Mouse (Mus musculus): ENCODE data around the gene Gm42906. TPM values are rescaled to one million over a fixed set of nuclear protein-coding genes. Genes with fewer than 3 reads are reported as not detected.

Gene Gm42906
- polyA plus RNA-seq, 1 experiment from 2014 or later, result not detected

GRCm38 (mm10) chr5:151245571-151245970, 182.4 kb downstream of the Gm42906 start:
- H3K9me3 ChIP-seq (replicated peaks; ENCODE audit: control insufficient read depth, low read length), result no peaks in the 10 kb centered on the region
- no peaks in the 10 kb centered on the region for H3K27me3 ChIP-seq (ENCODE audit: control insufficient read depth, insufficient read depth, low read length)
- H3K4me2 ChIP-seq (ENCODE audit: low read depth, low read length), result no peak overlapping the region
- no peaks in the 10 kb centered on the region for H3K36me3 ChIP-seq (ENCODE audit: control insufficient read depth, insufficient read depth)
- WGBS, result 82% methylated on average over 5 of the region's 5 CpGs
- H3K4me1 ChIP-seq (ENCODE audit: control insufficient read depth, insufficient read depth, low read length), result peaks cover 16% of the 10 kb centered on the region
- H3K9ac ChIP-seq (ENCODE audit: low read length), result no peak overlapping the region
- no peak overlapping the region for H3K4me3 ChIP-seq (ENCODE audit: low read length)
- no peak for ATAC-seq (replicated peaks; ENCODE audit: extremely low read depth, insufficient read depth, low FRiP score)
- H3K27ac ChIP-seq (ENCODE audit: low read length), result no peak overlapping the region

- no peak overlapping the region for H3K4me2 ChIP-seq (ENCODE audit: low read depth, low read length)
- no peaks in the 10 kb centered on the region for H3K9me3 ChIP-seq (replicated peaks; ENCODE audit: control insufficient read depth, low read length)
- H3K27ac ChIP-seq (ENCODE audit: low read length), result no peak overlapping the region
- no peak overlapping the region for H3K9ac ChIP-seq (ENCODE audit: low read length)
- WGBS, result 72% methylated on average over 9 of the region's 9 CpGs
- H3K27me3 ChIP-seq (ENCODE audit: control insufficient read depth, insufficient read depth, low read length), result peaks cover 3% of the 10 kb centered on the region; the same call in 1 of the 2 replicates
- no peak for ATAC-seq (replicated peaks; ENCODE audit: extremely low read depth, insufficient read depth, low FRiP score)
- no peak overlapping the region for H3K4me3 ChIP-seq (ENCODE audit: low read length)
- no peaks in the 10 kb centered on the region for H3K36me3 ChIP-seq (ENCODE audit: control insufficient read depth, insufficient read depth)
- H3K4me1 ChIP-seq (ENCODE audit: control insufficient read depth, insufficient read depth, low read length), result peaks cover 4% of the 10 kb centered on the region; the same call in 1 of the 2 replicates
Measured at GRCm38 (mm10) chr5:151238730-151239129, 189.2 kb downstream of the Gm42906 start.

GRCm38 (mm10) chr5:151236411-151236810, 191.6 kb downstream of the Gm42906 start:
- no peaks in the 10 kb centered on the region for H3K9me3 ChIP-seq (replicated peaks; ENCODE audit: control insufficient read depth, low read length)
- H3K36me3 ChIP-seq (ENCODE audit: control insufficient read depth, insufficient read depth), result no peaks in the 10 kb centered on the region
- H3K27me3 ChIP-seq (ENCODE audit: control insufficient read depth, insufficient read depth, low read length), result peaks cover 3% of the 10 kb centered on the region; the same call in 1 of the 2 replicates
- H3K27ac ChIP-seq (ENCODE audit: low read length), result no peak overlapping the region
- no peak for ATAC-seq (replicated peaks; ENCODE audit: extremely low read depth, insufficient read depth, low FRiP score)
- 68% methylated on average over 5 of the region's 5 CpGs for WGBS
- H3K4me3 ChIP-seq (ENCODE audit: low read length), result no peak overlapping the region
- H3K4me1 ChIP-seq (ENCODE audit: control insufficient read depth, insufficient read depth, low read length), result peaks cover 4% of the 10 kb centered on the region; the same call in 1 of the 2 replicates
- H3K4me2 ChIP-seq (ENCODE audit: low read depth, low read length), result no peak overlapping the region
- H3K9ac ChIP-seq (ENCODE audit: low read length), result no peak overlapping the region

DNA sequence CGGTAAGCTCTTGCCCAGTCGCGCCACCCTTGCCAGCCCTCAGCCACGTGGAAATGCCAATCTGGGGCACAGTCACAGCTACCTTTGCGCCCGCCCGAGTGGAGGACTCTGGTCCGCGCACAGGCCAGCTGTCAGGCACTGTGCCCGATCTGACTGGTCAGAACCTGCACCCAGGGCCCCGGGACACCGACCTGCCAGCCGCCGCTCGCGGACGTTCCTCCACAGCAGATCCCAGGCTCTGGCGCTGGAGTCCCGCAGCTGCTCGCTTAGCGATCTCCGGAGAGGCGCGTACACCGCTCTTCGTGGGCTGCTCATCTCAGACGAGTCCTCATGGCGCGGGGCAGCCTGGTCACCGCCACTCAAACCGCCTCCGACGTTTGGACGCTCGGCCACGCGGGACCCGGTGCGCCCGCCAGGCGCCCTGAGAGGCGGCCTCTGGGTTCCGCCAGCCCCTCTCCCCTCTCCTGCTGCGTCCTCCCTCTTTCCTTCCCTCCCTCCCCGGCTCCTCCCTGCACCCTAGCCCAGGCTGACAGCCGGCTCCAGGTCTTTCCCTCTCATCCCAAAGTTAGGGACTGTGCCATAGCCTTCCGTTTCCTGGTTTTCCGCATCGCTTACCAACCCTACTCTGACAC, 194.4 kb downstream of the Gm42906 start, which contains the start of gene Stard13:
Gene Stard13 (minus strand): TSS at position 437 of the 632 bp plus-strand sequence.
- ATAC-seq (replicated peaks; ENCODE audit: extremely low read depth, insufficient read depth, low FRiP score), result peak; percentile 77
- no peaks in the 10 kb centered on the region for H3K9me3 ChIP-seq (replicated peaks; ENCODE audit: control insufficient read depth, low read length)
- H3K36me3 ChIP-seq (ENCODE audit: control insufficient read depth, insufficient read depth), result no peaks in the 10 kb centered on the region
- H3K27ac ChIP-seq (ENCODE audit: low read length), result no peak within 1 kb of the TSS
- peak within 1 kb of the TSS; percentile 76 for H3K9ac ChIP-seq (ENCODE audit: low read length)
- peaks cover 3% of the 10 kb centered on the region; the same call in 1 of the 2 replicates for H3K27me3 ChIP-seq (ENCODE audit: control insufficient read depth, insufficient read depth, low read length)
- H3K4me2 ChIP-seq (ENCODE audit: low read depth, low read length), result peak within 1 kb of the TSS; percentile 76
- H3K4me1 ChIP-seq (ENCODE audit: control insufficient read depth, insufficient read depth, low read length), result peaks cover 4% of the 10 kb centered on the region; the same call in 1 of the 2 replicates
- H3K4me3 ChIP-seq (ENCODE audit: low read length), result peak within 1 kb of the TSS; percentile 66
- WGBS, result under 1% methylated on average over 49 of the region's 49 CpGs

GRCm38 (mm10) chr5:151232576-151233299, 195.2 kb downstream of the Gm42906 start:
- Histone ChIP-seq H3K27me3 (ENCODE audit: control insufficient read depth, insufficient read depth, low read length) (peaks cover 3% of the 10 kb centered on the region; the same call in 1 of the 2 replicates), H3K9ac (ENCODE audit: low read length) (peak overlapping the region; percentile 3; the same call in 1 of the 2 replicates), H3K4me2 (ENCODE audit: low read depth, low read length) (peak overlapping the region; percentile 76), H3K36me3 (ENCODE audit: control insufficient read depth, insufficient read depth) (no peaks in the 10 kb centered on the region), H3K4me1 (ENCODE audit: control insufficient read depth, insufficient read depth, low read length) (peaks cover 4% of the 10 kb centered on the region; the same call in 1 of the 2 replicates), H3K27ac (ENCODE audit: low read length) (no peak overlapping the region), H3K4me3 (ENCODE audit: low read length) (peak overlapping the region; percentile 66), H3K9me3 (replicated peaks; ENCODE audit: control insufficient read depth, low read length) (no peaks in the 10 kb centered on the region)
- ATAC-seq (replicated peaks; ENCODE audit: extremely low read depth, insufficient read depth, low FRiP score), result no peak
- WGBS, result 25% methylated on average over 11 of the region's 13 CpGs

- Histone ChIP-seq H3K4me2 (ENCODE audit: low read depth, low read length) (no peak overlapping the region), H3K4me3 (ENCODE audit: low read length) (no peak overlapping the region), H3K4me1 (ENCODE audit: control insufficient read depth, insufficient read depth, low read length) (peaks cover 4% of the 10 kb centered on the region; the same call in 1 of the 2 replicates), H3K9ac (ENCODE audit: low read length) (no peak overlapping the region), H3K36me3 (ENCODE audit: control insufficient read depth, insufficient read depth) (no peaks in the 10 kb centered on the region), H3K27me3 (ENCODE audit: control insufficient read depth, insufficient read depth, low read length) (peaks cover 3% of the 10 kb centered on the region; the same call in 1 of the 2 replicates), H3K9me3 (replicated peaks; ENCODE audit: control insufficient read depth, low read length) (no peaks in the 10 kb centered on the region), H3K27ac (ENCODE audit: low read length) (no peak overlapping the region)
- 86% methylated on average over 7 of the region's 7 CpGs for WGBS
- no peak for ATAC-seq (replicated peaks; ENCODE audit: extremely low read depth, insufficient read depth, low FRiP score)
Measured at GRCm38 (mm10) chr5:151231861-151232260, 196.1 kb downstream of the Gm42906 start.

- H3K4me3 ChIP-seq (ENCODE audit: low read length), result no peak overlapping the region
- H3K4me2 ChIP-seq (ENCODE audit: low read depth, low read length), result no peak overlapping the region
- 74% methylated on average over 4 of the region's 4 CpGs for WGBS
- H3K9me3 ChIP-seq (replicated peaks; ENCODE audit: control insufficient read depth, low read length), result no peaks in the 10 kb centered on the region
- H3K27ac ChIP-seq (ENCODE audit: low read length), result no peak overlapping the region
- no peak overlapping the region for H3K9ac ChIP-seq (ENCODE audit: low read length)
- no peak for ATAC-seq (replicated peaks; ENCODE audit: extremely low read depth, insufficient read depth, low FRiP score)
- no peaks in the 10 kb centered on the region for H3K36me3 ChIP-seq (ENCODE audit: control insufficient read depth, insufficient read depth)
- H3K27me3 ChIP-seq (ENCODE audit: control insufficient read depth, insufficient read depth, low read length), result peaks cover 3% of the 10 kb centered on the region; the same call in 1 of the 2 replicates
- peaks cover 4% of the 10 kb centered on the region; the same call in 1 of the 2 replicates for H3K4me1 ChIP-seq (ENCODE audit: control insufficient read depth, insufficient read depth, low read length)
Measured at GRCm38 (mm10) chr5:151231411-151231810, 196.6 kb downstream of the Gm42906 start.

- 88% methylated on average over 4 of the region's 4 CpGs for WGBS
- Histone ChIP-seq H3K36me3 (ENCODE audit: control insufficient read depth, insufficient read depth) (no peaks in the 10 kb centered on the region), H3K4me1 (ENCODE audit: control insufficient read depth, insufficient read depth, low read length) (peaks cover 4% of the 10 kb centered on the region; the same call in 1 of the 2 replicates), H3K4me3 (ENCODE audit: low read length) (no peak overlapping the region), H3K4me2 (ENCODE audit: low read depth, low read length) (no peak overlapping the region), H3K9me3 (replicated peaks; ENCODE audit: control insufficient read depth, low read length) (no peaks in the 10 kb centered on the region), H3K27ac (ENCODE audit: low read length) (no peak overlapping the region), H3K27me3 (ENCODE audit: control insufficient read depth, insufficient read depth, low read length) (peaks cover 3% of the 10 kb centered on the region; the same call in 1 of the 2 replicates), H3K9ac (ENCODE audit: low read length) (no peak overlapping the region)
- no peak for ATAC-seq (replicated peaks; ENCODE audit: extremely low read depth, insufficient read depth, low FRiP score)
Measured at GRCm38 (mm10) chr5:151230427-151230826, 197.5 kb downstream of the Gm42906 start.
